Mouse (Mus musculus): ENCODE measurements around the gene Cfap44.

DNA sequence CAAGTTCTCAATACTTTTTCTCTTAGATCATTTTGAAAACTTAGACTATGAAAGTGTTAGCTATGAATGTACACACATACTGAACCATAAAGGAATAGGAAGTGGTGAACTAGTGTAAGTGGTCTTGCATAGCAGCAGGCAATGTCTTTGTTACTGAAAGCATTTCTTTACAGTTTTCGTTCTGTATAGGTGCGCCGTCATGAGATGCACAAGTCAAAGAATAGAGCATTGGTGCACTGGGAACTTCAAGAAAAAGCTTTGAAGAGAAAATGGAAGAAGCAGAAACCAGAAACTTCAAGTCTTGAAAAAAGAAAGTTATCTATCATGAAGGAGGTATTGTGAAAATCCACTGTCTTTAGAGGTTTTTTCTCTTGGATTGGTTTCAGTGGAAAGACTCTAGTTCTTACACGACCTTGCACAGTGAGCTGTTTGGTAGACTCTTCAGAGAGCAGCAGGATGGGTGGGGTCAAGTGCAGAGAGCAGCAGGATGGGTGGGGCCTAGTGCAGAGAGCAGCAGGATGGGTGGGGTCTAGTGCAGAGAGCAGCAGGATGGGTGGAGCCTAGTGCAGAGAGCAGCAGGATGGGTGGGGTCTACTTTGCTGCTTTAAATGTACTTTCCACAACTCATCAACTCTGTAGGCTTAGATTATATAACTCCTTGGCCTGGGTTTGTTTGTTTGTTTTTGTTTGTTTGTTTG is 36.9 kb upstream of the Cfap44 start:
- TF ChIP-seq CTCF (IDR thresholded peaks at IDR 0.05; ENCODE audit: low read depth) (no peak), EP300 (IDR thresholded peaks at IDR 0.05; ENCODE audit: low read depth) (no peak)
